21 mouse cellular contexts compared by ENCODE assay signal in genomic region chr9:94104669-94105068, GRCm38 (mm10).
DNase-seq lines count a peak whose midpoint lies in the region; ATAC-seq and TF ChIP-seq lines count a peak whose summit lies in the region.
"Had no signal": no experiment of that assay in that cellular context is flagged by ENCODE, and none has a peak within 500 bp of the region (broad histone marks: within the 10 kb centered on the region; RNA-seq: fewer than 3 reads in every experiment).

No protein-coding gene starts in this region.

- no peaks in the 10 kb centered on the region for H3K27me3 ChIP-seq in kidney, embryonic 14.5 days (ENCODE audit: control insufficient read depth, insufficient read depth, low read length)
- no peaks in the 10 kb centered on the region for H3K27me3 ChIP-seq in kidney, embryonic 15.5 days
- H3K27me3 ChIP-seq in kidney, postnatal 0 days (ENCODE audit: insufficient read depth, low read length): no peaks in the 10 kb centered on the region
- no peaks in the 10 kb centered on the region for H3K27me3 ChIP-seq in kidney, embryonic 16.5 days (ENCODE audit: insufficient read depth, low read length)
- H3K27me3 ChIP-seq: CH12.LX, Patski had no signal

- no peak for TF ChIP-seq CTCF in kidney, postnatal 0 days (IDR thresholded peaks at IDR 0.05; ENCODE audit: low read depth)

- DNase-seq in kidney, postnatal 10 days: no peak
- DNase-seq in kidney, adult 9 months: no peak
- peak; percentile 57 for DNase-seq in kidney, postnatal 0 days (ENCODE audit: low spot score)
- DNase-seq: adrenal gland, adult 2 months; adrenal gland, adult 8-10 months; adrenal gland, postnatal 10 days; adrenal gland, postnatal 14 days; adrenal gland, postnatal 25 days; adrenal gland, postnatal 36 days; B cell, adult 2 months; cerebellum, adult 11 months; cerebellum, adult 11-12 months; cerebellum, adult 18-20 months had no signal

- H3K4me1 ChIP-seq in kidney, embryonic 14.5 days (ENCODE audit: control insufficient read depth, insufficient read depth, low read length): no peaks in the 10 kb centered on the region; the same call in 1 of the 2 replicates
- H3K4me1 ChIP-seq in kidney, embryonic 15.5 days: 0 out of 2 replicates have a peak, but pooled peaks cover 3% of the 10 kb centered on the region
- no peaks in the 10 kb centered on the region for H3K4me1 ChIP-seq in kidney, postnatal 0 days (replicated peaks; ENCODE audit: insufficient read depth, low read length)
- H3K4me1 ChIP-seq in kidney, embryonic 16.5 days (ENCODE audit: insufficient read depth, low read length): peaks cover 4% of the 10 kb centered on the region; the same call in 1 of the 2 replicates

- H3K4me2 ChIP-seq in kidney, embryonic 14.5 days (replicated peaks; ENCODE audit: low read depth, low read length): no peak overlapping the region
- H3K4me2 ChIP-seq in kidney, embryonic 15.5 days: no peak overlapping the region
- H3K4me2 ChIP-seq in kidney, postnatal 0 days (ENCODE audit: low read length): no peak overlapping the region
- H3K4me2 ChIP-seq in kidney, embryonic 16.5 days (replicated peaks; ENCODE audit: low read depth, low read length): no peak overlapping the region

- WGBS in kidney, embryonic 14.5 days: 29% methylated on average over 4 of the region's 4 CpGs
- 31% methylated on average over 4 of the region's 4 CpGs for WGBS in kidney, embryonic 15.5 days
- WGBS in kidney, postnatal 0 days: 19% methylated on average over 4 of the region's 4 CpGs
- WGBS in kidney, embryonic 16.5 days: 30% methylated on average over 4 of the region's 4 CpGs

- H3K9me3 ChIP-seq in kidney, embryonic 14.5 days (ENCODE audit: control insufficient read depth, low read length): no peaks in the 10 kb centered on the region
- no peaks in the 10 kb centered on the region for H3K9me3 ChIP-seq in kidney, embryonic 15.5 days (replicated peaks)
- H3K9me3 ChIP-seq in kidney, postnatal 0 days (replicated peaks; ENCODE audit: low read length): no peaks in the 10 kb centered on the region
- H3K9me3 ChIP-seq in kidney, embryonic 16.5 days (ENCODE audit: low read length): no peaks in the 10 kb centered on the region

- peak; percentile 58; the same call in 1 of the 2 replicates for ATAC-seq in kidney, embryonic 14.5 days (ENCODE audit: low FRiP score, low TSS enrichment)
- peak; percentile 46; the same call in 1 of the 2 replicates for ATAC-seq in kidney, embryonic 15.5 days (replicated peaks; ENCODE audit: low FRiP score)
- ATAC-seq in kidney, postnatal 0 days (replicated peaks; ENCODE audit: low FRiP score, low read depth): no peak
- no peak; the same call in 1 of the 2 replicates for ATAC-seq in kidney, embryonic 16.5 days (ENCODE audit: low FRiP score, low TSS enrichment)
- ATAC-seq: activated CD4-positive, CD25-positive, alpha-beta regulatory T cell, adult 4 months; CD4-positive, CD25-positive, alpha-beta regulatory T cell, adult 4 months; Patski had no signal

- no peak overlapping the region for H3K9ac ChIP-seq in kidney, embryonic 14.5 days (ENCODE audit: low read depth, low read length)
- H3K9ac ChIP-seq in kidney, embryonic 15.5 days: no peak overlapping the region
- no peak overlapping the region for H3K9ac ChIP-seq in kidney, postnatal 0 days (ENCODE audit: low read depth, low read length)
- H3K9ac ChIP-seq in kidney, embryonic 16.5 days (replicated peaks; ENCODE audit: low read length): no peak overlapping the region

- no peak overlapping the region for H3K27ac ChIP-seq in kidney, embryonic 14.5 days (ENCODE audit: low read depth, low read length)
- H3K27ac ChIP-seq in kidney, embryonic 15.5 days: no peak overlapping the region
- no peak overlapping the region for H3K27ac ChIP-seq in kidney, postnatal 0 days
- no peak overlapping the region for H3K27ac ChIP-seq in kidney, embryonic 16.5 days (ENCODE audit: low read length)

- H3K36me3 ChIP-seq in kidney, embryonic 14.5 days (ENCODE audit: control insufficient read depth, insufficient read depth, low read length): no peaks in the 10 kb centered on the region
- H3K36me3 ChIP-seq in kidney, embryonic 15.5 days: no peaks in the 10 kb centered on the region
- H3K36me3 ChIP-seq in kidney, postnatal 0 days (ENCODE audit: insufficient read depth, low read length): no peaks in the 10 kb centered on the region
- H3K36me3 ChIP-seq in kidney, embryonic 16.5 days (ENCODE audit: insufficient read depth, low read length): no peaks in the 10 kb centered on the region
- H3K36me3 ChIP-seq: G1E had no signal

- H3K4me3 ChIP-seq in kidney, embryonic 14.5 days (ENCODE audit: low read length): no peak overlapping the region
- H3K4me3 ChIP-seq in kidney, embryonic 15.5 days (replicated peaks): no peak overlapping the region
- H3K4me3 ChIP-seq in kidney, postnatal 0 days (replicated peaks; ENCODE audit: low read depth, low read length): no peak overlapping the region
- no peak overlapping the region for H3K4me3 ChIP-seq in kidney, embryonic 16.5 days (ENCODE audit: low read length)

Comparison
In these comparisons a context has a peak if more than half of its experiments do, and no peak if none do; other contexts are left out.
1. ATAC-seq: peak in kidney, embryonic 14.5 days (single experiment) and kidney, embryonic 15.5 days (single experiment); none in kidney, postnatal 0 days (single experiment) and kidney, embryonic 16.5 days (single experiment).